14 mouse cellular contexts compared by ENCODE assay signal in genomic region chr9:70987210-70987609, GRCm38 (mm10). TPM values are rescaled to one million over a fixed set of nuclear protein-coding genes. Genes with fewer than 3 reads are reported as not detected.
A peak's percentile ranks its signal among the peaks of the same experiment; 100 is the strongest.
DNase-seq lines count a peak whose midpoint lies in the region; ATAC-seq and TF ChIP-seq lines count a peak whose summit lies in the region.
"Had no signal": no experiment of that assay in that cellular context is flagged by ENCODE, and none has a peak within 500 bp of the region (broad histone marks: within the 10 kb centered on the region; RNA-seq: fewer than 3 reads in every experiment).

No protein-coding gene starts in this region.

- H3K27me3 ChIP-seq in heart, embryonic 10.5 days (ENCODE audit: insufficient read depth, poor library complexity, severe bottlenecking) = no peaks in the 10 kb centered on the region
- H3K27me3 ChIP-seq in midbrain, embryonic 15.5 days (replicated peaks) = no peaks in the 10 kb centered on the region
- H3K27me3 ChIP-seq: heart, embryonic 15.5 days; limb, embryonic 15.5 days; neural tube, embryonic 13.5 days had no signal

- H3K4me2 ChIP-seq in midbrain, embryonic 15.5 days = no peak overlapping the region
- H3K4me2 ChIP-seq: heart, embryonic 15.5 days; limb, embryonic 15.5 days; neural tube, embryonic 13.5 days had no signal

- ATAC-seq in midbrain, embryonic 15.5 days (replicated peaks) = peak; percentile 48; the same call in 1 of the 2 replicates
- ATAC-seq: inflammation-experienced regulatory T-cells, adult 6 months had no signal

- 46% methylated on average over 2 of the region's 2 CpGs for WGBS in heart, embryonic 10.5 days
- 47% methylated on average over 2 of the region's 2 CpGs for WGBS in bone marrow, adult 2 months
- WGBS in midbrain, embryonic 15.5 days = 28% methylated on average over 2 of the region's 2 CpGs

- peaks cover 5% of the 10 kb centered on the region; the same call in 1 of the 2 replicates for H3K9me3 ChIP-seq in heart, embryonic 10.5 days
- H3K9me3 ChIP-seq in midbrain, embryonic 15.5 days = no peaks in the 10 kb centered on the region
- H3K9me3 ChIP-seq: heart, embryonic 15.5 days; limb, embryonic 15.5 days; neural tube, embryonic 13.5 days had no signal

- intact Hi-C loops in heart, postnatal 25 days (cut with DNase I) = no loop called here

- no peak for TF ChIP-seq CTCF in bone marrow, adult 2 months (IDR thresholded peaks at IDR 0.05; ENCODE audit: control insufficient read depth, insufficient read depth, low read length)

- TF ChIP-seq POLR2A in bone marrow, adult 2 months (IDR thresholded peaks at IDR 0.05; ENCODE audit: borderline replicate concordance, control insufficient read depth, low read depth, low read length) = no peak

- peak; percentile 25 for DNase-seq in heart, embryonic 10.5 days (ENCODE audit: low spot score)
- DNase-seq in heart, postnatal 25 days (ENCODE audit: low spot score) = no peak
- peak; percentile 5 to 19 for DNase-seq in spleen, postnatal 36 days (ENCODE audit: low spot score in 2 of 2)
- DNase-seq in spleen, adult 18-20 months = no peak
- DNase-seq in cerebellum, adult 18-20 months = no peak
- DNase-seq in adrenal gland, postnatal 14 days = no peak
- DNase-seq: adrenal gland, postnatal 10 days; gastrocnemius, postnatal 14 days had no signal

- no peaks in the 10 kb centered on the region for H3K4me1 ChIP-seq in heart, embryonic 10.5 days
- peaks cover 2% of the 10 kb centered on the region; the same call in 1 of the 2 replicates for H3K4me1 ChIP-seq in bone marrow, adult 2 months (ENCODE audit: control insufficient read depth, insufficient read depth, low read length)
- no peaks in the 10 kb centered on the region; the same call in 1 of the 2 replicates for H3K4me1 ChIP-seq in midbrain, embryonic 15.5 days
- H3K4me1 ChIP-seq: heart, embryonic 15.5 days; limb, embryonic 15.5 days had no signal

- no peaks in the 10 kb centered on the region for H3K36me3 ChIP-seq in heart, embryonic 10.5 days
- H3K36me3 ChIP-seq in midbrain, embryonic 15.5 days (replicated peaks) = no peaks in the 10 kb centered on the region
- H3K36me3 ChIP-seq: heart, embryonic 15.5 days; limb, embryonic 15.5 days; neural tube, embryonic 13.5 days had no signal

- no peak overlapping the region for H3K9ac ChIP-seq in midbrain, embryonic 15.5 days
- H3K9ac ChIP-seq: heart, embryonic 15.5 days; limb, embryonic 15.5 days; neural tube, embryonic 13.5 days had no signal

- no peak overlapping the region for H3K4me3 ChIP-seq in heart, embryonic 10.5 days
- no peak overlapping the region for H3K4me3 ChIP-seq in bone marrow, adult 2 months (replicated peaks; ENCODE audit: control insufficient read depth, low read depth, low read length)
- H3K4me3 ChIP-seq in midbrain, embryonic 15.5 days = no peak overlapping the region
- H3K4me3 ChIP-seq: heart, embryonic 15.5 days; limb, embryonic 15.5 days; neural tube, embryonic 13.5 days had no signal

- H3K27ac ChIP-seq in heart, embryonic 10.5 days = no peak overlapping the region
- peak overlapping the region; percentile 85 for H3K27ac ChIP-seq in bone marrow, adult 2 months (ENCODE audit: control insufficient read depth, insufficient read depth, low read depth, low read length, poor library complexity)
- H3K27ac ChIP-seq in midbrain, embryonic 15.5 days = no peak overlapping the region
- H3K27ac ChIP-seq: heart, embryonic 15.5 days; limb, embryonic 15.5 days; neural tube, embryonic 13.5 days had no signal

RNA-seq across cellular contexts. Expression of gene Lipc, which starts 35.2 kb away (rescaled TPM):
- 0.11 and 1.9 TPM in 2 replicates for polyA plus RNA-seq in heart, embryonic 10.5 days (2016; fragmentation: Nextera tagmentation; extraction: Ambion mirVana)
- under 1 TPM in 1 of 2 experiments, not detected in 1; 0.31 TPM for total RNA-seq in heart, postnatal 25 days (2021)
- polyA plus RNA-seq in bone marrow, adult 2 months (2011; ENCODE audit: insufficient read depth, insufficient read length, low replicate concordance, missing spikeins) = 0.56 and 0.87 TPM in 2 replicates
- 0.09 TPM in 1 of 2 replicates, not detected in the other for polyA plus RNA-seq in midbrain, embryonic 15.5 days (2015; fragmentation: Nextera tagmentation; extraction: Ambion mirVana)
- 1.4 and 32.7 TPM in 2 replicates for total RNA-seq in adrenal gland, postnatal 14 days (2021)
- total RNA-seq: gastrocnemius, postnatal 14 days had no signal
- polyA plus RNA-seq: inflammation-experienced regulatory T-cells, adult 6 months had no signal

Comparison
In these comparisons a context has a peak if more than half of its experiments do, and no peak if none do; other contexts are left out.
1. DNase-seq: peak in heart, embryonic 10.5 days (single experiment) and spleen, postnatal 36 days (2 of 2); none in heart, postnatal 25 days (single experiment), spleen, adult 18-20 months (0 of 2), cerebellum, adult 18-20 months (0 of 2) and adrenal gland, postnatal 14 days (single experiment).